Mouse (Mus musculus) skeletal muscle tissue, adult 2 months (tissue): Measurements from ENCODE around the gene Dennd2a.

ENCODE experiments used
- DNase-seq: peaks from one replicate; pipeline ENCODE4 v3.0.0-alpha.2; 2012; ENCODE audit warnings: low read depth, low spot score

Gene Dennd2a

DNA sequence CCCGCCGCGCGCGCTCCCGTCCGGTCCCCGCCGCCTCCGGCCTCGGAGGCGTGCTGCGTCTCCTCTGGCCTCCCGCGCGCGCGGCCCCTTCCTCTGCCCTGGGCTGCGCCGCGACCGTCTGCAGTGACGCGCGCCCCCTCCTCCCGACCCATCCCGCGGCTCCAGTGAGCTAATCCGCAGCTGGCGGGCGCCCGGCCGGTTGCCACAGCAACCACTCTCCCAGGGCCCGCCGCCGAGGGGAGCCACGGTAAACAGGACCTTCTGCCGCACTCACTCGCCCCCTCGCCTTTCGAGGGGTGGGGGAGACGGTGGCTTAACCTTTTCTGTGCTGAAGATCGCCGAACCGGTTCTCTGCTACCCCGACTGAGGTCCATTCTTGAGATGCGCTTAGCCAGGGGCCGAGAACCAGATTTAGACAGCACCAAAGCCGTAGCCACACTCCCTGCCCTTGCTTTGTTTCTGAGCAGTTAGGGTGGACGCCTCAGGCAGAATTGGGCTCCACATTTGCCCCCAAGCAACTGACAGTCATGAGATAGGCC is at the start of gene Dennd2a:
Gene Dennd2a (minus strand): TSS at position 145 of the 539 bp plus-strand sequence.
- peak; percentile 38 for DNase-seq

GRCm38 (mm10) chr6:39607365-39607764 is 49.7 kb upstream of the Dennd2a start:
- no peak for DNase-seq

DNA sequence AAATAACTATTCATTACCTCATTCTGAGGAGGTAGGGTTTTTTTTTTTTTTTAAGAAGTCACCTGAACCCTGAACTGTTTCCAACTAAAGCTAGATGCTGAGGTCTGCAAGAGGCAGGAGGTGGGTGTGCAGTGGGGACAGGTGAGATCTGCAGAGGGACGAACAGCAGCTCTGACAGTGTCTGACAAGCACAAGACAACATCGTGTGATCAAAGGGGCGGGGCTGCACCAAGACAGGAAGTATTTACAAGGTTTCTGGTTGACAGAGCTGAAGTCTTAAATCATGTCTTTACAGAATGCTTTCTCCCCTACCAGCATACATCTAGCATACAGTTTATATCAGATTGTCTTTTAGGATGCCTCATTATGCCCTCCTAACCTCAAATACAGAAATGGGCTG is 49.2 kb upstream of the Dennd2a start:
- no peak for DNase-seq

- DNase-seq = no peak
These were observed 48.4 kb upstream of the Dennd2a start for GRCm38 (mm10) chr6:39606056-39606455.

DNA sequence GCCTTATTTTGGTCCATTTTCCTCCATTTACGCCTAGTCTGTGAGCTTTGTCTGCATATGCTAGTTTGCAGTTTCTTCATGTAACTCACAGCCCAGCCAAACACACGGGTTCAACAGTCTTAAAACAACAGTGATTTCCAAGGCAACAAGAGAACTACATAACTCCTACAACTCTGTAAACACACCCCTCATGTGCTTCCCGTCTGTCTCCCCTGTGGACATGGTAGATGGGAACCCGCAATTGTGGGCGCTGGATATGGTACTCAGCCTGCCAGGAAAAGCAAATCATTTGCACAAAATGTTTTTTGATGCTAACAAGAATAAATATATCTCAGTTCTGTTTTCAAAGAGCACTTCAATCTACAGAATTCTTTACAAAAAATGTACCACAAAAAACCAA is 46.9 kb upstream of the Dennd2a start:
- DNase-seq = no peak

GRCm38 (mm10) chr6:39601828-39602227 is 44.2 kb upstream of the Dennd2a start:
- no peak for DNase-seq

GRCm38 (mm10) chr6:39600851-39601250 is 43.2 kb upstream of the Dennd2a start:
- no peak for DNase-seq

- peak; percentile 94 for DNase-seq
These were observed 34.9 kb upstream of the Dennd2a start, which contains the start of gene Ndufb2 for GRCm38 (mm10) chr6:39592401-39593214. Ndufb2 (plus strand) TSS chr6:39592574.

- no peak for DNase-seq
These were observed 33.8 kb upstream of the Dennd2a start for GRCm38 (mm10) chr6:39591481-39591880.

GRCm38 (mm10) chr6:39585517-39585916 is 27.9 kb upstream of the Dennd2a start, which contains the start of gene Gm42420:
Gm42420 (plus strand) TSS chr6:39585753.
- DNase-seq = no peak

DNA sequence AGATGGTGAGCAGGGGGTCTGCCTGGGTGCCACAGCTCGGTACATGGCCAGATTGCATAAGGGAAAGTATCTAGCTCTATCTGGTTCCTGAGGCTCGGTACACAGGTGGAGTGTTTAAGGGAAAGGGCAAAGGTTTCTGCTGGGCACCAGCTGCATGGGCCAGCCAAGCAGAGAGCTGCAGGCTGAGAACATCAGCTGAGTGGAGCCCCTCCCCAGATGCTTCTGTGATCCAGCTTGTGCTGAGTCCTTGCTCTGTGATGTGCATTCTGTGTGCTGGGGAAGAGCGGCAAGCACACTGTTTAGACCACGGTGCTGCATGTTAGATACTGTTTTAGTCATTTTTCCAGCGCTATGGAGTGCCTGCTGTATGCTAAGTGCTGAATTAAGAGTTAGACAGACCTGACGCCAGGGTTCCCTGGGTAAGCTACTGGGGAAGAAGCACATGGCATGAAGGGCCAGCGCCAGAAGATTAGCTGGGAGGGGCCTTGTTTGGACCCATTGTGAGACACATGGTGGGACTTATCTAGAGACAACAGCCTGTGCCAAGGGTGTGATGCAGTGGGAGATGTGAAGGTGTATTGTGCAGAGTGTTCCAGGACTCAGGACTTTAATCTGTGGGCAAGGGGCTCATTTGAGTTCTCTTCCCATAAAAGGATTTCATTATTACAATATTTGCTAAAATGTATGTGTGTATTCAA is 23.6 kb upstream of the Dennd2a start:
- DNase-seq = no peak

DNA sequence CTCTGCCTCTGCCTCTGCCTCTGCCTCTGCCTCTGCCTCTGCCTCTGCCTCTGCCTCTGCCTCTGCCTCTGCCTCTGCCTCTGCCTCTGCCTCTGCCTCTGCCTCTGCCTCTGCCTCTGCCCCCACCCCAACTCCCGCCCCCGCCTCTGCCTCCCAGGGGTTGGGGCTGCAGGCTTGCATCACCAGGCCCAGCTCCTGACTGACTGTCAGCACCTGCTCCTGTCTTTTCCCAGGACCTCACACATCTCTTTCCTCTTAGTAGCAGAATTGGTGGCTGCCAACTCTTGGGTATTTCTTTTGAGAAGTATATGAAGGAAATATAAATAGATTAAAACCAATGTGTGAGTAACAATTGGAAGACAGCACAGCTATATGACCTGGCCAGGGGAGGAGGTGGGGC is 22.9 kb upstream of the Dennd2a start:
- DNase-seq = no peak

GRCm38 (mm10) chr6:39579552-39579951 is 21.9 kb upstream of the Dennd2a start:
- DNase-seq = no peak

- DNase-seq = no peak
These were observed 17.3 kb upstream of the Dennd2a start for GRCm38 (mm10) chr6:39574951-39575350.

- no peak for DNase-seq
These were observed 16.8 kb upstream of the Dennd2a start for GRCm38 (mm10) chr6:39574555-39574869.

- DNase-seq = peak; percentile 67
These were observed 16.3 kb upstream of the Dennd2a start, which contains the start of gene Adck2 for GRCm38 (mm10) chr6:39573791-39574554. Adck2 (plus strand) TSS chr6:39573873.

DNA sequence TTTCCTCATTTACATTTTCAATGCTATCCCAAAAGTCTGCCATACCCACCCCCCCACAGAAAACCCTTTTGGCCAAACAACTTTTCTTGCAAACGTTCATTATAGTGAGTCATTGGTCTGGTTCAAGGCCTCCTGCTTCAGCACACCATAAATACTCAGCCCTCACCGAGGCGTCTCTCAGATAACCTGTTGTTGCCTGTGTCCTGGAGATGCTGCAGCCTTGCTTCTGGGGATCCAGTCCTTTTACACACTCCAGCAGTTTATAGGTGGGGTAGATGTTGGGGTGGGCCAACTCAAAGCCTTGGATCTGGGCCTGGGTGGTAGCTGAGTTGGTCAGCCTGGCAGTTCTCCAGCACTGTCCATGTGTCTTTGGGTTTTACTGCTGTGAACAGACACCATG is 12.8 kb upstream of the Dennd2a start:
- no peak for DNase-seq

- DNase-seq = no peak
These were observed 9.9 kb upstream of the Dennd2a start for GRCm38 (mm10) chr6:39567528-39567927.

- peak; percentile 73 for DNase-seq
These were observed 4.7 kb upstream of the Dennd2a start for GRCm38 (mm10) chr6:39562166-39563015.

DNA sequence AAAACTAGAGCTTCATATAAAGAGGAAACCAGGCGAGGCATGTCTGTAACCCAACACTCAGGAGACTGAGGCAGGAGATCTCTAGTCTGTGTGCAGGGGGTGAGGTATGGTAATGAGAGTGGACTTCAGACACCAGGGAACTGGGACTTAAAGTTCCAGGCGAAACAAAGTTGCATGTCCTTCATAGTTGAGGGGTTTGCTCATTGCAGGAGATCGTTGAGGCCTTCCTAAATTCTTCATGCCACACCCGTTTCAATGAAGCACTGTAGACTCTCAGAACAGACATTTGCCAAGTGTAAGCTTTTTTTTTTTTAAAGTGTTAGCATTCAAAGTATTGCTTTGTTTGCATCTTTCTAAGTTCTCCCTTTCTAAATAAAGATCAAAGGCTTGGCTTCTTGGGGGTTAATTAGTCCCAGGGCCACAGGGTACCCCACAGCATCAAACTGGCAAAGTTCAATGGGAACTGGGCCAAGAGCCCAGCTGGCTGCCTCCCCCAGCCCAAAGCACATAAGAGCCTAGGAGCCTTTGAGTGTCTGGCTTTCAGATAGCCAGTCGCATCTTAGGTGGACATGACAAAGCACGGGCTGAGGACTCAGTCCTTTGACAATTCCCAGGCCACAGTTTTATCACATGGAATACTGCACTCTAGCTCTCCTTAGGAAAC is 1.7 kb upstream of the Dennd2a start:
- DNase-seq = peak; percentile 32
